Mouse (Mus musculus) Patski (cell line): ENCODE measurements around the gene Itgb8. TPM values are rescaled to one million over a fixed set of nuclear protein-coding genes. Genes with fewer than 3 reads are reported as not detected.

ENCODE experiments used
- ATAC-seq: fragments of 100-300 bp; one replicate; pipeline ENCODE4 v1.8.0; 2021
- CTCF ChIA-PET: fragments of 350-600 bp; sonication (Branson Sonifier 250); formaldehyde crosslinking; loops from one replicate; lab custom pipeline; 2022; ENCODE audit warnings: inconsistent platforms; lab: Charles Lee
- POLR2A ChIA-PET: fragments of 350-600 bp; sonication (Branson Sonifier 250); formaldehyde crosslinking; loops from one replicate; lab custom pipeline; 2022; ENCODE audit warnings: antibody characterized with exemption, inconsistent platforms; lab: Charles Lee
- DNase-seq: peaks from one replicate; pipeline ENCODE4 v3.0.0-alpha.2; 2011; ENCODE audit warnings: low read depth, low spot score
- H3K27me3 ChIP-seq: fragments of 371-371 bp; one replicate; pipeline ENCODE4 v1.5.1; 2021
- CTCF ChIP-seq: fragments of 100-300 bp; IDR thresholded peaks from one replicate; pipeline ENCODE4 v1.5.1; 2021
- in situ Hi-C: fragments of 300-500 bp; cut with MboI; formaldehyde crosslinking; loops from 3 replicates; pipeline ENCODE4 v1.11.1; 2018; ENCODE audit warnings: low pct_unique_long_range_greater_than_20kb, mixed read lengths
- polyA plus RNA-seq: library from polyadenylated mRNA; unstranded; gene quantifications from one replicate; pipeline ENCODE4 v1.2.3, GENCODE M21; 2021

Itgb8 gene
- polyA plus RNA-seq, 1 experiment from 2014 or later, result 2.2 TPM

DNA sequence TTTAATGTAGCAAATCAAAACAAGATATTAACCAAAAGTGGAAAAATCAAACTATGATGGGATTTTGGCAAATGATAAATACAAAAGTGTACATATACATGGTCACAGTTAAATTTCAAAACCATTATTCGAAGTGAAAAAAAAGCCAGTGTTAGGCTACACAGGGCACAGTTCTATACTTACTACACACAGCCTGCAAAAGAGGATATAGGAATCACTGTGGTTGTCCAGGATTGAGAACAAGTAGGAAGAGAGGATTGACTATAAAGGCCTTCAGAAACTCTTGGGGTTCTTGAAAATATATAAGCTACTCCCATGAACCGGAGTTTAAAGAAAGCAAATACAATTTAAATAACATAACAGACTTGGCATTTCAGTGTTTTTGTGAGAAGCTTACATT lies 87.6 kb downstream of the Itgb8 start:
- DNase-seq (no peak), ATAC-seq (no peak)
- H3K27me3 ChIP-seq, result no peaks in the 10 kb centered on the region
- ChIA-PET CTCF (interaction anchor here (1.5 kb wide), 1 partner anchor 13 kb away, joined by 5 read pairs; no protein-coding TSS in a partner anchor), POLR2A (no interaction called here)
- in situ Hi-C loops, result no loop called here
- TF ChIP-seq CTCF, result no peak

DNA sequence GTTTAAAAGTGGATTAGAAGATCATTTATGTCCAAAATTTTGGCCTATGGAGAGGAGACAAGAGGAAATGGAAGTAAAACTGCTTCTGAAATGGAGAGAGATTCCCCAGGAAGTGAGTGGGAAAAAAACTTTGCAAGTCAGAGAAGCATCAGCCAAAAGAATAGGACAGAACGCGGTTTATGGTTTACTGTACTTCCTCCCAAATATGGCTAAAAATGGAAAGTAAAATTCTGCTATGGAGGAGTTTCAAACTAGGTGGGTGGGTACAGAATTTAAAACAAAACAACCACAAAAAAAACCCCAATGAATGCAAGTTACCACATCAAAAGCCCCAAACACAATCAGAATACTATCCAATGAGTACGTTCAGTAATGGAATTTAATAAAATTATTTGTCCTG lies 90.8 kb downstream of the Itgb8 start:
- TF ChIP-seq CTCF, result no peak
- in situ Hi-C loops, result no loop called here
- H3K27me3 ChIP-seq, result no peaks in the 10 kb centered on the region
- CTCF ChIA-PET, result no interaction called here
- DNase-seq (no peak), ATAC-seq (no peak)
- POLR2A ChIA-PET, result no interaction called here

DNA sequence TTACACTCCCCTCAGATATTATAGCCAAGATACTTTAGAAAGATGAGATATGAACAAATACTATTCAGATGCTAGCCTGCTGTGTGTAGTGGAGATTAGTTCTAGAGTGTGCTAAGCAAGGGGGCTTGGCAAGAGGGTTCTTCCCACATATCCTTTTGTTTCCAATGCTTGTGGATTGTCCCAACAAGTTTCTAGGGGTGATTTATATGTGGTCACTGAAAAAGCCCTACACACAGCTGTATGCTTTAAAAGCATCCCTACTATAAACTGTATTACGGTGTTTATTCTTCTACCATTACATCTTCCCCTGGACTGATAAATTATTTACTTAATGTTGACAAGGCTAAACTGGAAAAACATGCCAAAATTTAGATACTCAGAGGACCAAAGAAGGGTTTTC lies 92.6 kb downstream of the Itgb8 start:
- H3K27me3 ChIP-seq, result no peaks in the 10 kb centered on the region
- in situ Hi-C loops, result no loop called here
- no peak for TF ChIP-seq CTCF
- DNase-seq (no peak), ATAC-seq (no peak)
- ChIA-PET POLR2A (no interaction called here), CTCF (interaction anchor here (1.4 to 1.9 kb wide), 2 partner anchors 8 to 12 kb away, joined by 4 to 5 read pairs; no protein-coding TSS in a partner anchor)

DNA sequence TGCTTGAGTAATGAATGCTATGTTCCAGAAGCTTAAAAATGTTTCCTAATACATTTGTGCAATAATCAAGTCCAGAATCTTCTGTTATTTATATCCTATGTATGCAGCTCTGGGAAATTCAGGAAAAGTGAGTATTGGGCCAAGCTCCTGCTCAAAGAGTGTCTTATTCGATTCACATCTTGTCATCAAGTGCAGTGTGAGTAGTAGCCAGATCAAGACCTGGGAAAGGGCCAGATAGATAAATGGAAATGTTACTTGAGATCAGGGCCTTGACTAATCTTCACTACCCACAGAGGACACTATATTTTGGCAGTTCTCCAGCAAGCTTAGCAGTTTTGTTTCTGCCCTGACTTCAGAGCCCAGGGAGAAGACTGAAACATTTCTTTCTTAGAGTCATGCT lies 100.7 kb downstream of the Itgb8 start:
- POLR2A ChIA-PET, result no interaction called here
- in situ Hi-C loops, result no loop called here
- no peaks in the 10 kb centered on the region for H3K27me3 ChIP-seq
- ATAC-seq (no peak), DNase-seq (no peak)
- TF ChIP-seq CTCF, result no peak
- CTCF ChIA-PET, result interaction anchor here (0.6 to 2.2 kb wide), 2 partner anchors 8 to 12 kb away, joined by 4 to 5 read pairs; no protein-coding TSS in a partner anchor

DNA sequence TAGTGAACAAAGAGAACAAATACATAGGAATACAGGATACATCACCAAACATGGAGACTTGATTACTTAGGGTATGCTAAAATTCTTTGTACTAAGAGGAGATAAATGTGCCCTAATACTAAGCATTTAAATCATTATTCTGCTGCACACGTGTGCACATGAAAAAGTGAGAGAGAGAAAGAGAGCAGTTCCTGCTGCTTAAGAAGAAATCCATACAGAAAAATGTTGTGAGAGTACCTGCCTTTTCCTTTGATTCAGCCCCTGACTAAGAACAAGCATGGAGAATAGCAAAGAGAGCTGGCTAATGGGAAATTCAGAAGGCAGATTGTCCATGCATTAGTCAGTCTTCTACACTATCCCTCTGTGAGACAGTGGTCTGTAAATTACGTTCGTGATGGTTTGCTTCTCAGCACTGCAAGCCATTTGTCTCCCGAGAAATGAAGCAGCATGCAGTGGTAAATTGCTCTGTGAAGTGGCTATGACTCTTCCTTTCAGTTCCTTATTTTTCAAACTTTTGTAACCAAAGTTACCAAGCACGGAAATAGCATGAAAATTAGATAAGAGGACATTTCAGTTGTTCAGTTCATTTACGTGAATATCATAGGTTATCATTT lies 125.0 kb downstream of the Itgb8 start:
- in situ Hi-C loops, result no loop called here
- CTCF ChIA-PET, result no interaction called here
- POLR2A ChIA-PET, result no interaction called here
- no peak for ATAC-seq
- TF ChIP-seq CTCF, result no peak
- H3K27me3 ChIP-seq, result peaks cover 4% of the 10 kb centered on the region
- DNase-seq, result no peak

DNA sequence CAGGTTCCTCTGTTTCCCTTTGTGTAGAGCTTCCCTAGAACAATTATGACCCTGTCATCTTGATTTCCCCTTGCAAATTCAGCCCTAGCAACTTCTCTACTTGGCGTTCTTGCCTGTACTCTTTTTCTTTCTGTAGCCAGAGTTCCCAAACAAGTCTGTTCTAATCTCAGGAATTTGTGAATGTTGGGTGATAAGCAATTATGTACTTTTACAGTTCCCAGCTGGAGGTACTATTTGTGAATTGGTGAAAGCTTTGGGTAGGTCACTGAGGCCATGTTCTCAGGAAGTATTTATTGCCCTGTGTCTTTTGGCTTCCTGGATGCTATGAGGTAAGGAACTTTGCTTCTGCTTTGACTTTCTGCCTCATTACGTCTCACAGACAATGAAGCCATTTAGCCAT lies 128.5 kb downstream of the Itgb8 start:
- H3K27me3 ChIP-seq, result peaks cover 4% of the 10 kb centered on the region
- ChIA-PET POLR2A (no interaction called here), CTCF (interaction anchor here (1.5 kb wide), 1 partner anchor 24 kb away, joined by 4 read pairs; no protein-coding TSS in a partner anchor)
- in situ Hi-C loops, result no loop called here
- ATAC-seq (no peak), DNase-seq (no peak)
- no peak for TF ChIP-seq CTCF

Other genes starting within 250 kb of the Itgb8 start
- gene Macc1, start 75.5 kb upstream of the Itgb8 start, polyA plus RNA-seq, result 0.09 TPM